Comparison of ENCODE assay signal across 8 mouse cellular contexts in the genomic region with DNA sequence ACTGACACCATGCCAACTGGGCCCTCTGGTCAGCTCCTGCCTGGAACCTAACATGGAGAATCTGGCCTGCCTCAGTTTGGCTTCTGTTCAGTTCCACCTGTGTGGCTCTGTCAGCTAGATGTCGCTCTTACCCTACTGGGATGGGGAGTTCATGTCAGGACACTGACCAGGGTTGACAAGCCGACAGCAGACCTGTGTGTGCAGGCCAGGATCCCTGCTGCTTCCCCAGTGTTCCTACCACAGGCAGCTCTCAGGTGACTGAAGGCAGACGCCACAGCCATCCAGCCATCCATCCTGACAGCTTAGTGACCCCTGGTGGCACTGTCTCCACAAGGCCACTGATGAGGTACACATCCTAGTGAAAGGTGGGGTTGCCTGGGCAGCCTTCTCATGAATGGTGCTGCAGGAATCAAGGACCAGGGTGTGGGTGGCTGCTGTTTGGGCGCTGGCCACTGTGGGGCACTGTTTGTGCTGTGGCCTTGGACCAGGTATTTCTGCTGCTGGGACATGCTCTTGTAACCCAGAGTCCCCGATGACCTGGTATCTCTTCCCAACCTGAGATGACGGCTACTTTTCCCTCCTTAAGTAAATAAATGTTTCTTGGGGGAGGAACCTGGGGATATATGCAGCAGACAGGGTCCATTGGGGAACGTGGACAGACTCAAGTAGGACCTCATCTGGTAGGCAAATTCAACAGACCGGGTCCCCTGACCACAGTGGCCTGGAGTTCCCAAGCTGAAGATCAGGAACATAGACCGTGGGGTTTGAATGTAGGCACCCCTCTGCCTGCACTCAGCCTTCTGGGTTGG. TPM values are rescaled to one million over a fixed set of nuclear protein-coding genes. Genes with fewer than 3 reads are reported as not detected.
A peak's percentile ranks its signal among the peaks of the same experiment; 100 is the strongest.
DNase-seq lines count a peak whose midpoint lies in the region; ATAC-seq and TF ChIP-seq lines count a peak whose summit lies in the region.

No protein-coding gene starts in this region.

- peaks cover 47% of the 10 kb centered on the region for H3K36me3 ChIP-seq in forebrain, embryonic 10.5 days (replicated peaks)
- H3K36me3 ChIP-seq in heart, postnatal 0 days (replicated peaks; ENCODE audit: control insufficient read depth, insufficient read depth, low read length) = peaks cover 35% of the 10 kb centered on the region

- TF ChIP-seq CTCF in heart, postnatal 0 days (IDR thresholded peaks at IDR 0.05; ENCODE audit: low read depth) = peak; percentile 66

- ATAC-seq in heart, postnatal 0 days (ENCODE audit: insufficient read depth, low read depth) = peak; percentile 48

- no peaks in the 10 kb centered on the region for H3K27me3 ChIP-seq in forebrain, embryonic 10.5 days (ENCODE audit: poor library complexity, severe bottlenecking)
- H3K27me3 ChIP-seq in heart, postnatal 0 days (ENCODE audit: control insufficient read depth, insufficient read depth, low read length) = no peaks in the 10 kb centered on the region

- no peaks in the 10 kb centered on the region for H3K9me3 ChIP-seq in forebrain, embryonic 10.5 days
- no peaks in the 10 kb centered on the region for H3K9me3 ChIP-seq in heart, postnatal 0 days (replicated peaks; ENCODE audit: control insufficient read depth, low read length)

- 0 out of 2 replicates have a peak overlapping the region, but pooled peaks have one; percentile 1 for H3K27ac ChIP-seq in forebrain, embryonic 10.5 days
- no peak overlapping the region for H3K27ac ChIP-seq in heart, postnatal 0 days (ENCODE audit: low read depth)

- H3K4me3 ChIP-seq in forebrain, embryonic 10.5 days = 0 out of 2 replicates have a peak overlapping the region, but pooled peaks have one; percentile 5
- no peak overlapping the region for H3K4me3 ChIP-seq in heart, postnatal 0 days (ENCODE audit: low read depth, low read length)

- no peak for TF ChIP-seq EP300 in heart, postnatal 0 days (IDR thresholded peaks at IDR 0.05; ENCODE audit: low read depth)

- 27% methylated on average over 9 of the region's 9 CpGs for WGBS in forebrain, embryonic 10.5 days
- WGBS in heart, postnatal 0 days = 21% methylated on average over 9 of the region's 9 CpGs

- H3K4me2 ChIP-seq in heart, postnatal 0 days (ENCODE audit: low read depth, low read length) = no peak overlapping the region

- peaks cover 13% of the 10 kb centered on the region for H3K4me1 ChIP-seq in forebrain, embryonic 10.5 days
- peaks cover 39% of the 10 kb centered on the region for H3K4me1 ChIP-seq in heart, postnatal 0 days (ENCODE audit: control insufficient read depth, insufficient read depth)

- peak; percentile 91 for DNase-seq in ES-CJ7 (ENCODE audit: low read depth, low spot score)
- peak; percentile 96 for DNase-seq in brain, adult 2 months (ENCODE audit: low read depth, low spot score)
- DNase-seq in forebrain, embryonic 10.5 days (ENCODE audit: extremely low spot score, low spot score) = peak; percentile 74
- peak; percentile 50 for DNase-seq in heart, postnatal 0 days (ENCODE audit: low spot score)
- DNase-seq in kidney, postnatal 10 days = peak; percentile 85
- peak; percentile 78 for DNase-seq in lung, postnatal 14 days
- peak; percentile 60 to 62 for DNase-seq in right cerebral cortex, postnatal 10 days (ENCODE audit: low spot score in 2 of 2)
- DNase-seq in urinary bladder, postnatal 36 days (ENCODE audit: low spot score in 2 of 2) = peak; percentile 68 to 75

- H3K9ac ChIP-seq in heart, postnatal 0 days (replicated peaks; ENCODE audit: low read depth, low read length) = no peak overlapping the region

RNA-seq across cellular contexts. Expression of a gene that starts 8.7 kb away (rescaled TPM):
- polyA plus RNA-seq in forebrain, embryonic 10.5 days (2016; fragmentation: Nextera tagmentation; extraction: Ambion mirVana) = 96.5 and 103 TPM in 2 replicates
- 23.3 and 24.0 TPM in 2 replicates for total RNA-seq in heart, postnatal 0 days (2014; rRNA removed; ENCODE audit: low replicate concordance)
- polyA plus RNA-seq in heart, postnatal 0 days (2015; fragmentation: Nextera tagmentation; extraction: Ambion mirVana) = 26.3 and 35.3 TPM in 2 replicates

RNA-seq across cellular contexts. Expression of a gene that starts 9.1 kb away (rescaled TPM):
- 10.6 and 11.4 TPM in 2 replicates for polyA plus RNA-seq in forebrain, embryonic 10.5 days (2016; fragmentation: Nextera tagmentation; extraction: Ambion mirVana)
- total RNA-seq in heart, postnatal 0 days (2014; rRNA removed; ENCODE audit: low replicate concordance) = 19.5 and 21.8 TPM in 2 replicates
- 6.4 and 6.5 TPM in 2 replicates for polyA plus RNA-seq in heart, postnatal 0 days (2015; fragmentation: Nextera tagmentation; extraction: Ambion mirVana)

RNA-seq across cellular contexts. Expression of a gene that starts 33.8 kb away (rescaled TPM):
- 40.3 and 43.6 TPM in 2 replicates for polyA plus RNA-seq in forebrain, embryonic 10.5 days (2016; fragmentation: Nextera tagmentation; extraction: Ambion mirVana)
- total RNA-seq in heart, postnatal 0 days (2014; rRNA removed; ENCODE audit: low replicate concordance) = 98.4 and 139 TPM in 2 replicates
- 50.6 and 71.1 TPM in 2 replicates for polyA plus RNA-seq in heart, postnatal 0 days (2015; fragmentation: Nextera tagmentation; extraction: Ambion mirVana)
